Mouse (Mus musculus): Measurements from ENCODE around the gene Pde8a. TPM values are rescaled to one million over a fixed set of nuclear protein-coding genes. Genes with fewer than 3 reads are reported as not detected.

The Pde8a gene
- polyA plus RNA-seq, 1 experiment from 2014 or later, result 2.3 TPM

GRCm38 (mm10) chr7:81301323-81301722, 87.9 kb downstream of the Pde8a start:
- Histone ChIP-seq H3K27me3 (replicated peaks) (no peaks in the 10 kb centered on the region), H3K4me2 (no peak overlapping the region), H3K4me3 (no peak overlapping the region), H3K4me1 (no peaks in the 10 kb centered on the region), H3K9ac (no peak overlapping the region), H3K36me3 (replicated peaks) (no peaks in the 10 kb centered on the region), H3K9me3 (no peaks in the 10 kb centered on the region), H3K27ac (no peak overlapping the region)
- no peak for ATAC-seq (replicated peaks)
- 38% methylated on average over 7 of the region's 7 CpGs for WGBS

DNA sequence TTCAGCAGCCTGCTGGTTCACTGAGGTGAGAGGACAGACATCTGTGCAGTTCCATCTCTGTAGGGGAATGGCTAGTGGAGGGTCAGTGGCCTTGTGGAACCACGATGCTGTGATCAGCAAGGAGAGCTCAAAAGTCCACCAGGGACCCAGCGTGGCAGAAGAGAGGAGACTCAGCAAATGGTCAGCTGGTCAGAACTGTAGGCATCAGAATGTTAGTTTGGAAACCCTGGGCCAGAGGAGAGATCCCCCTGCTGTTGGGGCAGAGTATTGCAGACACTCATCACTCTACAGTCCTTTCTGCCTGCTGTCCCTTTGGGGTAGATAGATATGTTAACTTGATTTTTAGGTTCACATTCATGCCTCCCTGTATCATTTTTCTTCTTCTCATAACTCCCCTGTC, 90.3 kb downstream of the Pde8a start:
- H3K9ac ChIP-seq, result no peak overlapping the region
- no peak overlapping the region for H3K4me2 ChIP-seq
- H3K27ac ChIP-seq, result no peak overlapping the region
- H3K4me3 ChIP-seq, result no peak overlapping the region
- 87% methylated on average over 2 of the region's 2 CpGs for WGBS
- no peak for ATAC-seq (replicated peaks)
- H3K27me3 ChIP-seq (replicated peaks), result no peaks in the 10 kb centered on the region
- no peaks in the 10 kb centered on the region for H3K9me3 ChIP-seq
- H3K4me1 ChIP-seq, result no peaks in the 10 kb centered on the region
- no peaks in the 10 kb centered on the region for H3K36me3 ChIP-seq (replicated peaks)

- no peaks in the 10 kb centered on the region for H3K4me1 ChIP-seq
- no peaks in the 10 kb centered on the region for H3K36me3 ChIP-seq (replicated peaks)
- H3K27me3 ChIP-seq (replicated peaks), result no peaks in the 10 kb centered on the region
- no peak for ATAC-seq (replicated peaks)
- no peak overlapping the region for H3K9ac ChIP-seq
- WGBS, result 76% methylated on average over 5 of the region's 5 CpGs
- H3K27ac ChIP-seq, result no peak overlapping the region
- H3K9me3 ChIP-seq, result no peaks in the 10 kb centered on the region
- no peak overlapping the region for H3K4me2 ChIP-seq
- H3K4me3 ChIP-seq, result no peak overlapping the region
These were observed 90.7 kb downstream of the Pde8a start for GRCm38 (mm10) chr7:81304100-81304499.

DNA sequence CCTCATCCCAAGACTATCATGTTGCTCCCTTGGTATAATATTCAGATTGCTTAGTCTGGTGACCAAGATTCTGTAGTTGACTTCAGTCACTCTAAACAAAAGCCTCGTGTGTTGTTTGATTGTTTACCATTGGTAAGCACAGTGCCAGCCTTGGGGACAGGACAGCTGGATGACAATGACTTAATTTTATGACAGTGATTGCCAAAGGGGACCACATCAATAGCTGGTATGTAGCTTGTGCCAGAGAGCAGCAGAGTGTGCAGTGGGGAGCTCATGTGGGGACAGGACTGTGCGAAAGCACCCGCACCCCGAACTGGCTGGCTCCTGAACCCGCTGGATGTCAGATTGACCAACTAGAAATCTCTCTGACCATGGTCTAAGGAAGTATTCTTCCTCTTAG, 91.3 kb downstream of the Pde8a start:
- no peaks in the 10 kb centered on the region for H3K27me3 ChIP-seq (replicated peaks)
- no peaks in the 10 kb centered on the region for H3K36me3 ChIP-seq (replicated peaks)

DNA sequence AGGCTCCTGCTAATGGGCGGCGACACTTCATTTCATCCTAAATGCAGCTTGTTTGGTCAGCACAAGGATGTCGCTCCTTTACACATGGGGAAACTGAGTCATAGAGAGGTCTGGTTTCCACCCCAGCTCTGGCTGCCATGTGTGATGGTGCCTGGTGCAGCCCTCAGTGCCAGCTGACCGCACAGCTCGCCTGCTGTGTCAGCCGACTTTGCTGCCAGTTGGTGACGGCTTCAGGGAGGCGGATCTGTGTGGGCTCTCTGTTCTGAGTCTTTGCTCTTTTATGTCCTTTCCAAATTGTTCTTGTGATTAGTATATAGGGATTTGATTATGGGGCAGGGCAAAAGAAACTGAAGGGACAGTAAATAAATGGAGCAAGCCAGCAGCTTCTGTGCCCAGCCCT, 94.3 kb downstream of the Pde8a start:
- H3K27me3 ChIP-seq (replicated peaks), result no peaks in the 10 kb centered on the region
- no peak overlapping the region for H3K27ac ChIP-seq
- no peaks in the 10 kb centered on the region for H3K9me3 ChIP-seq
- 68% methylated on average over 8 of the region's 8 CpGs for WGBS
- ATAC-seq (replicated peaks), result no peak
- no peak overlapping the region for H3K4me2 ChIP-seq
- H3K4me1 ChIP-seq, result no peaks in the 10 kb centered on the region
- no peak overlapping the region for H3K4me3 ChIP-seq
- no peaks in the 10 kb centered on the region for H3K36me3 ChIP-seq (replicated peaks)
- H3K9ac ChIP-seq, result no peak overlapping the region

More for the DNA sequence above, 91.3 kb downstream of the Pde8a start:
- no peak overlapping the region for H3K27ac ChIP-seq
- WGBS, result 89% methylated on average over 5 of the region's 5 CpGs
- H3K4me3 ChIP-seq, result no peak overlapping the region
- no peak for ATAC-seq (replicated peaks)
- H3K9ac ChIP-seq, result no peak overlapping the region
- no peaks in the 10 kb centered on the region for H3K9me3 ChIP-seq
- no peak overlapping the region for H3K4me2 ChIP-seq
- H3K4me1 ChIP-seq, result no peaks in the 10 kb centered on the region

- no peaks in the 10 kb centered on the region for H3K4me1 ChIP-seq
- ATAC-seq (replicated peaks), result no peak
- no peak overlapping the region for H3K4me2 ChIP-seq
- no peak overlapping the region for H3K9ac ChIP-seq
- no peak overlapping the region for H3K27ac ChIP-seq
- H3K4me3 ChIP-seq, result no peak overlapping the region
- H3K36me3 ChIP-seq (replicated peaks), result no peaks in the 10 kb centered on the region
- no peaks in the 10 kb centered on the region for H3K27me3 ChIP-seq (replicated peaks)
- WGBS, result 90% methylated on average over 6 of the region's 6 CpGs
- no peaks in the 10 kb centered on the region for H3K9me3 ChIP-seq
These were observed 95.9 kb downstream of the Pde8a start for GRCm38 (mm10) chr7:81309247-81309646.

GRCm38 (mm10) chr7:81311130-81311529, 97.7 kb downstream of the Pde8a start:
- WGBS, result 88% methylated on average over 1 of the region's 1 CpGs
- Histone ChIP-seq H3K4me2 (no peak overlapping the region), H3K27me3 (replicated peaks) (no peaks in the 10 kb centered on the region)

DNA sequence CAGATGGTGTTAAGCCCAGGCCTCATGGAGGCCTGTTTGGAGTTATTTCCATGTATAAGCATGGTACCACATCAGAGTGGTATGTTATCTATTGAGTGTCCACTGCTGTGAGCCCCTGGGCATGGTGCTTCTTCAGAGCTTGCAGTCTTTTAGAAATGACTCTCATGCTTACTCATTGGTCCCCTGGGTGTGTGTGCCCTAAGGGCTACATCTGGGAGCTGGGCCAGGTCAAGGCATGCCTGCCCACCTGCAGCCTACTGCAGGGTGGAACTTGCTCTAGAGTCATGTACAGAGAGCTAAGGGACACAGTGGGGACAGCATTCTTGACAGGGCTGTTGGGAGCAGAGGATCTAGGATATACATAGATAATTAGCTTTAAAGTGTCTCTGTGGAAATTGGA, 98.2 kb downstream of the Pde8a start:
- no peak overlapping the region for H3K4me2 ChIP-seq
- ATAC-seq (replicated peaks), result no peak
- H3K27me3 ChIP-seq (replicated peaks), result no peaks in the 10 kb centered on the region
- H3K4me1 ChIP-seq, result no peaks in the 10 kb centered on the region
- no peak overlapping the region for H3K27ac ChIP-seq
- H3K4me3 ChIP-seq, result no peak overlapping the region
- no peak overlapping the region for H3K9ac ChIP-seq
- H3K9me3 ChIP-seq, result no peaks in the 10 kb centered on the region
- no peaks in the 10 kb centered on the region for H3K36me3 ChIP-seq (replicated peaks)

More at GRCm38 (mm10) chr7:81311130-81311529, 97.7 kb downstream of the Pde8a start:
- no peak for ATAC-seq (replicated peaks)
- no peak overlapping the region for H3K27ac ChIP-seq
- H3K36me3 ChIP-seq (replicated peaks), result no peaks in the 10 kb centered on the region
- H3K9ac ChIP-seq, result no peak overlapping the region
- no peaks in the 10 kb centered on the region for H3K4me1 ChIP-seq
- H3K4me3 ChIP-seq, result no peak overlapping the region
- no peaks in the 10 kb centered on the region for H3K9me3 ChIP-seq

GRCm38 (mm10) chr7:81315583-81315982, 102.2 kb downstream of the Pde8a start:
- H3K4me2 ChIP-seq, result no peak overlapping the region
- WGBS, result 81% methylated on average over 8 of the region's 8 CpGs
- no peaks in the 10 kb centered on the region for H3K9me3 ChIP-seq
- H3K27ac ChIP-seq, result no peak overlapping the region
- H3K4me3 ChIP-seq, result no peak overlapping the region
- H3K4me1 ChIP-seq, result no peaks in the 10 kb centered on the region
- no peaks in the 10 kb centered on the region for H3K36me3 ChIP-seq (replicated peaks)
- no peaks in the 10 kb centered on the region for H3K27me3 ChIP-seq (replicated peaks)
- no peak for ATAC-seq (replicated peaks)
- no peak overlapping the region for H3K9ac ChIP-seq

DNA sequence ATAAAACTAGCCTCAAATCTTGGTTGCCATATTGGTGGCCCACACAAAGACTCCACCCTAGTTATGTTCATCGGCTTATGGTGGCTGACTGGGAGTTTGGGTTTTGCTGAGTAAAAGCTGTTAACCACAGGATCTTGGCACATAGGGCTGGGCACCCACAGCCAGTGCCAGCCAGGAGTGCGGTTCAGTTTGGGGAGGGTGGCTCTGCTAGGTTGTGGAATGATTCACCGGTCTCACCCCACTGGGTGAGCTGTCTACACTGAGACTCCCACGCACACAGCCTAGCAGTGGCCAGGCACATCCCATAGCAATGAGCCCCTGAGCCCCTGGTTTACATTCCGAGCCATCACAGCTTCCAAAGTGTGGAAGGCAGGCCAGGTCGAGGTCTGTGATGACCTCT, 106.4 kb downstream of the Pde8a start:
- Histone ChIP-seq H3K4me2 (no peak overlapping the region), H3K4me3 (no peak overlapping the region), H3K27ac (no peak overlapping the region), H3K9me3 (no peaks in the 10 kb centered on the region), H3K36me3 (replicated peaks) (no peaks in the 10 kb centered on the region), H3K4me1 (no peaks in the 10 kb centered on the region), H3K27me3 (replicated peaks) (no peaks in the 10 kb centered on the region), H3K9ac (no peak overlapping the region)
- no peak for ATAC-seq (replicated peaks)
- 90% methylated on average over 6 of the region's 6 CpGs for WGBS

- ATAC-seq (replicated peaks), result no peak
- 74% methylated on average over 5 of the region's 5 CpGs for WGBS
- Histone ChIP-seq H3K27ac (no peak overlapping the region), H3K4me1 (no peaks in the 10 kb centered on the region), H3K27me3 (replicated peaks) (no peaks in the 10 kb centered on the region), H3K4me3 (no peak overlapping the region), H3K36me3 (replicated peaks) (no peaks in the 10 kb centered on the region), H3K4me2 (no peak overlapping the region), H3K9me3 (no peaks in the 10 kb centered on the region), H3K9ac (no peak overlapping the region)
These were observed 108.4 kb downstream of the Pde8a start for GRCm38 (mm10) chr7:81321776-81322175.

DNA sequence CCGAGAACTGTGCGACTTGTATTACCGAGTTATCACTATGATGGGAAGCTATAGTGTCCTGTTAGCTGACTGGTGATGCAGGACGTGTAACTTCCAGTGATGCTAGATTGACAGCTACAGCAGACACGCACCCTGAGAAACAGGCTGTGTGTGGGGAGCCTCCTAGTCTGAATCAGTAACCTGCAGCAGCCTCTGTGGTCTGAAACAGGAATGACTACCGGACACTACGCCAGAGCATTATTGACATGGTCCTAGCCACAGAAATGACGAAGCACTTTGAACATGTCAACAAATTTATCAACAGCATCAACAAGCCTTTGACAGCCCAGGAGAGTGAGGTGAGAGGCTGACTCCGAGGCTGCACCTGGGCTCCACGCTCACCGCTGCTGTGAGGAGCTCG, 112.6 kb downstream of the Pde8a start:
- Histone ChIP-seq H3K27me3 (replicated peaks) (no peaks in the 10 kb centered on the region), H3K4me2 (no peak overlapping the region), H3K9me3 (no peaks in the 10 kb centered on the region), H3K27ac (no peak overlapping the region), H3K4me1 (no peaks in the 10 kb centered on the region), H3K36me3 (replicated peaks) (no peaks in the 10 kb centered on the region), H3K4me3 (no peak overlapping the region), H3K9ac (no peak overlapping the region)
- WGBS, result 87% methylated on average over 12 of the region's 12 CpGs
- ATAC-seq (replicated peaks), result no peak

GRCm38 (mm10) chr7:81326859-81327258, 113.5 kb downstream of the Pde8a start:
- Histone ChIP-seq H3K36me3 (replicated peaks) (no peaks in the 10 kb centered on the region), H3K4me1 (no peaks in the 10 kb centered on the region), H3K9ac (no peak overlapping the region), H3K27ac (no peak overlapping the region), H3K9me3 (no peaks in the 10 kb centered on the region), H3K27me3 (replicated peaks) (no peaks in the 10 kb centered on the region), H3K4me2 (no peak overlapping the region), H3K4me3 (no peak overlapping the region)
- WGBS, result 76% methylated on average over 6 of the region's 6 CpGs
- ATAC-seq (replicated peaks), result no peak

DNA sequence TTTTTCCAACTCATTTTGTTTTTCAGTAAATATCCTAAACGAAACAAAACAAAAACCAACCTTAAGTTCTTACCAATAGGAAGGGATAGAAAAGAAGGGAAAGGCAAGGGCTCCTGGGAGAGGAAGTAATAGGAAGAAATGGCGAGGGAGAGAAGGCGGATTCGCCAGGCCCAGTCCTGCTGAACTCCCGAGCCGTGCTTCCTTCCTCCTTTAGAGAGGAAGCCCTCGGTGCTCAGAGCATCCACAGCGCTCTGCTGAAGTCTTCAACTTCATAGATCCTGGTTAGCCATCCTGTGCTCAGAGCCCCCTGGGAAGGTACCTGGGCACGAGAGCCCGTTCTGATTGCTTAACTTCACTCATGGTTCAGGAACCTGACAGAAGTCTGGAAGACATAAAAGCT, 114.3 kb downstream of the Pde8a start:
- Histone ChIP-seq H3K36me3 (replicated peaks) (no peaks in the 10 kb centered on the region), H3K27ac (no peak overlapping the region), H3K4me1 (no peaks in the 10 kb centered on the region), H3K4me2 (no peak overlapping the region), H3K27me3 (replicated peaks) (no peaks in the 10 kb centered on the region), H3K9me3 (no peaks in the 10 kb centered on the region), H3K4me3 (no peak overlapping the region), H3K9ac (no peak overlapping the region)
- WGBS, result 86% methylated on average over 10 of the region's 10 CpGs
- ATAC-seq (replicated peaks), result no peak
